Mouse (Mus musculus) limb, embryonic 15.5 days (tissue): Measurements from ENCODE around the gene Aebp1. TPM values are rescaled to one million over a fixed set of nuclear protein-coding genes. Genes with fewer than 3 reads are reported as not detected.

Source experiments
- ATAC-seq: fragments of 200-750 bp; cut with Nextera tagmentation; 2 replicates; pipeline ENCODE4 v1.8.0; 2017; ENCODE audit warnings: low read depth, moderate TSS enrichment; ENCODE audit not compliant: insufficient number of reproducible peaks, low FRiP score, low TSS enrichment
- H3K27ac ChIP-seq: fragments of 300-500 bp; sonication (generic); 2 replicates; pipeline ENCODE4 v1.5.1; 2015; ENCODE audit warnings: moderate library complexity, mild to moderate bottlenecking, inconsistent platforms
- H3K27me3 ChIP-seq: fragments of 300-500 bp; sonication (generic); 2 replicates; pipeline ENCODE4 v1.6.1; 2015; ENCODE audit warnings: inconsistent platforms
- H3K36me3 ChIP-seq: fragments of 300-500 bp; sonication (generic); 2 replicates; pipeline ENCODE4 v1.6.1; 2015; ENCODE audit warnings: inconsistent platforms
- H3K4me1 ChIP-seq: fragments of 300-500 bp; sonication (generic); 2 replicates; pipeline ENCODE4 v1.6.1; 2015; ENCODE audit warnings: inconsistent platforms
- H3K4me2 ChIP-seq: fragments of 300-500 bp; sonication (generic); 2 replicates; pipeline ENCODE4 v1.6.1; 2015; ENCODE audit warnings: mild to moderate bottlenecking, inconsistent platforms
- H3K4me3 ChIP-seq: fragments of 300-500 bp; sonication (generic); 2 replicates; pipeline ENCODE4 v1.5.1; 2015; ENCODE audit warnings: mild to moderate bottlenecking, inconsistent platforms
- H3K9ac ChIP-seq: fragments of 300-500 bp; sonication (generic); 2 replicates; pipeline ENCODE4 v1.6.1; 2015; ENCODE audit warnings: inconsistent platforms
- H3K9me3 ChIP-seq: fragments of 300-500 bp; sonication (generic); 2 replicates; pipeline ENCODE4 v1.6.1; 2016; ENCODE audit warnings: inconsistent platforms
- WGBS: fragments of 180-500 bp; shearing (Covaris S2); methylation state at CpG from one replicate; pipeline ENCODE4 v1.1.7; 2015; 5-methylcytosine and 5-hydroxymethylcytosine counted together
- polyA plus RNA-seq: library from polyadenylated mRNA; unstranded; fragments of >200 nt; fragmentation: Nextera tagmentation; extraction: Ambion mirVana; gene quantifications from 2 replicates; pipeline ENCODE4 v1.2.1, GENCODE M21; 2015

Aebp1 gene
- 78.4 and 83.4 TPM in 2 replicates for polyA plus RNA-seq

DNA sequence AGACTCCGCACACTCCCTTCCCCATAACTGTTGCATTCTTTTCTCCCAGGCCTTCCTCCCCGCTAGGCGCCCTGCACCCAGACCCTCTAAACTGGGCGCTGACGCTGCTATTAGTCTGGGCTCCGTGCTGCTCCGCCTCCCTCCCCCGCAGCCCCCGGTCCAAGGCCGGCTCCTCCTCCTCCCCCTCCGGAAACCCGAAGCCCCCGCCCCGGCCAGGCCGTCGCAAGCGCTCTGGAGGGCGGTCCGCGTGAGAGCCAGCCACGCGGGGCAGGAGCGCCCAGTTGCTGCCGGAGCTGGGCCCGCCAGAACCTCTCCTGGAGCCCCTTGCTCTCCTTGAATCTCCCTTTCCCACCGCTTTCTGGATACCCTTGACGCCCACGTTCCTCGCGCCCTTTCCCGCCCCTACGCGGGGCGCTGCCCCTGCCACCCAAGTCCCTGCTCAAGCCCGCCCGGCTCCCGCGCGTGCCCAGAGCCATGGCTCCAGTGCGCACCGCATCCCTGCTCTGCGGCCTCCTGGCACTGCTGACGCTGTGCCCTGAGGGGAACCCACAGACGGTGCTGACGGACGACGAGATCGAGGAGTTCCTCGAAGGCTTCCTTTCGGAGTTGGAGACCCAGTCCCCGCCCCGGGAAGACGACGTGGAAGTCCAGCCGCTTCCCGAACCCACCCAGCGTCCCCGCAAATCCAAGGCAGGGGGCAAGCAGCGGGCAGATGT, at the start of gene Aebp1:
Gene Aebp1 (plus strand): TSS at position 270 of the 716 bp plus-strand sequence.
- Histone ChIP-seq H3K4me3 (peak within 1 kb of the TSS; percentile 55), H3K4me2 (peak within 1 kb of the TSS; percentile 85), H3K9ac (peak within 1 kb of the TSS; percentile 51), H3K27me3 (0 out of 2 replicates have a peak, but pooled peaks cover 7% of the 10 kb centered on the region), H3K9me3 (no peaks in the 10 kb centered on the region), H3K27ac (peak within 1 kb of the TSS; percentile 58), H3K4me1 (peaks cover 29% of the 10 kb centered on the region), H3K36me3 (peaks cover 23% of the 10 kb centered on the region)
- 2% methylated on average over 49 of the region's 59 CpGs for WGBS
- ATAC-seq = peak; percentile 67; the same call in 1 of the 2 replicates

DNA sequence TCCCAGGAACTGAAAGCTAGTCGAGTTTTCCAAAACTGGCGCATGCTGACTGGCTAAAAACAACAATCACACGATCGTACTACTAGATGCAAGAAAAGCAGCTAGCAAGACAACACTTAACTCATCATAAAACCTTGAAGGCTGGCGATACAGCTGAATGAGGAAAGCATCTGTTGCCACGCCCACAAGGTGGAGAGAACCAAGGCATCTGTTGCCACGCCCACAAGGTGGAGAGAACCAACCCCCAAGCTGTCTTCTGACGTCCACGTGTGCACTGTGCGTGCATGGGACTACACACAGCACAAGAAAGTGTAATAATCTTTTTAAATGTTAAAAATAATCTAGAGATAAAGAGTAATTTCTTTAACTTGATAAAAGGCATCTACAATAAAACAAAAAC, 48.4 kb upstream of the Aebp1 start:
- 72% methylated on average over 10 of the region's 10 CpGs for WGBS
- H3K9ac ChIP-seq = no peak overlapping the region
- H3K4me1 ChIP-seq = no peaks in the 10 kb centered on the region
- no peak overlapping the region for H3K4me2 ChIP-seq
- H3K36me3 ChIP-seq = no peaks in the 10 kb centered on the region
- no peak overlapping the region for H3K4me3 ChIP-seq
- no peaks in the 10 kb centered on the region for H3K9me3 ChIP-seq
- no peak for ATAC-seq
- H3K27ac ChIP-seq = no peak overlapping the region
- H3K27me3 ChIP-seq = no peaks in the 10 kb centered on the region

DNA sequence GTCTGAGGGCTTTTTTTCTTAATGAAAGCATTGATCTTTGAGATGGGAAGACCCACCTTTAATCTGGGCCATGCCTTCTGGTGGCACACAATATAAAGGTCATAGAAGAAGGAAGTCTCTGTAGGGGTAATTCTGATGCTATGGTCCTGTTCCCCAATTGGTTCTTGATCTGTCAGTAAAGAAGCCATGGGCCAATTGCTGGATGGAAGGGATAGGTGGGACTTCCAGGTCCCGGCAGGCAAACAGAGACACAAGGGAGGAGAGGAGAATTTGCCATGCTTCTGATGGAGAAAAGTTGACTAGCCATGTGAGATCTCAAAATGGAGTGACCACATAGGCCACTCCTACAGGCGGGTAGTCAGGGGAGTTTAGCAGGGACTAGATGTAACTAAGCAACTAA, 42.5 kb upstream of the Aebp1 start:
- no peaks in the 10 kb centered on the region for H3K36me3 ChIP-seq
- WGBS = 65% methylated on average over 2 of the region's 2 CpGs
- ATAC-seq = no peak

DNA sequence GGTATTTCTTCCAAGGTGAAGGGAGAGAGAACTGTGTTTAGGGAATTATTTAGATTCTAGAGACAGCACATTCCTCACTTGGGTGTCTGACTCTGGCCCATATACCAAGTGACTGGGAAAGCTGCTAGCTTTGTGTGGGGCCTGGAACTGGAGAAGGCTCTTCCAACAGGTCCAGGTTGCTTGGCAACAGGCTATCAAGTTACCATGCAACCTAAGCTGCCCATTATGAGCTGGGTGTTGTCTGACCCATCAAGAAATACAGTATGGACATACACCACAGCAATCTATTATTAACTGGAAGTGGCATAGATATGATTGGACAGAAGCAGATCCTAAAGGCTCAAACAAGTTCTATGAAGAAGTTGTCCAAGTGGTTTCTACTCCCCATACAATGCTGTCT, 36.3 kb upstream of the Aebp1 start:
- H3K9ac ChIP-seq = no peak overlapping the region
- no peak overlapping the region for H3K4me2 ChIP-seq
- ATAC-seq = no peak
- no peaks in the 10 kb centered on the region for H3K27me3 ChIP-seq
- no peak overlapping the region for H3K27ac ChIP-seq
- H3K4me3 ChIP-seq = no peak overlapping the region
- H3K4me1 ChIP-seq = no peaks in the 10 kb centered on the region
- peaks cover 27% of the 10 kb centered on the region for H3K36me3 ChIP-seq
- no peaks in the 10 kb centered on the region for H3K9me3 ChIP-seq

More for the DNA sequence above, 42.5 kb upstream of the Aebp1 start:
- Histone ChIP-seq H3K9me3 (no peaks in the 10 kb centered on the region), H3K4me2 (no peak overlapping the region), H3K27me3 (no peaks in the 10 kb centered on the region), H3K9ac (no peak overlapping the region), H3K4me1 (no peaks in the 10 kb centered on the region), H3K4me3 (no peak overlapping the region), H3K27ac (no peak overlapping the region)

DNA sequence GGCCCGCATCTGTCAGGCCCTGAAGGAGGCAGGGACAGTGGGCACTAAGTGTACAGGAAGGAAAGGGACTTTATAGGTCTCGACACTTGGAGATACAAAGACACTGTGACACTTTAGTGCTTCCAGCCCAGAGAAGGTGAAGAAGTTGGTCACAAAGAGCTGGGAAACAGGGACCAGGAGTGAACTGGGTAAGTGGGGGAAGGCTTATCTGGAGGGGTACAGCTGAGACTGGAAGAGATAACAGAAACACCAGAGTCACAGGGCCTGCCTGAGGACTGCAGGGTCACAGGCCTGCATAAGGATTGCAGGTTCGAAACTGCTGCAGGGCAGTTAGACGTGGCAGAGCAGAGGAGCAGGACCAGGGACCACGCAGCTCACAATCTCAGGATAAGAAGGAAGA, 33.8 kb upstream of the Aebp1 start:
- 90% methylated on average over 5 of the region's 5 CpGs for WGBS
- Histone ChIP-seq H3K9ac (no peak overlapping the region), H3K4me2 (no peak overlapping the region), H3K4me3 (no peak overlapping the region), H3K36me3 (peaks cover 52% of the 10 kb centered on the region), H3K4me1 (no peaks in the 10 kb centered on the region), H3K27ac (no peak overlapping the region), H3K9me3 (no peaks in the 10 kb centered on the region), H3K27me3 (no peaks in the 10 kb centered on the region)
- ATAC-seq = no peak

DNA sequence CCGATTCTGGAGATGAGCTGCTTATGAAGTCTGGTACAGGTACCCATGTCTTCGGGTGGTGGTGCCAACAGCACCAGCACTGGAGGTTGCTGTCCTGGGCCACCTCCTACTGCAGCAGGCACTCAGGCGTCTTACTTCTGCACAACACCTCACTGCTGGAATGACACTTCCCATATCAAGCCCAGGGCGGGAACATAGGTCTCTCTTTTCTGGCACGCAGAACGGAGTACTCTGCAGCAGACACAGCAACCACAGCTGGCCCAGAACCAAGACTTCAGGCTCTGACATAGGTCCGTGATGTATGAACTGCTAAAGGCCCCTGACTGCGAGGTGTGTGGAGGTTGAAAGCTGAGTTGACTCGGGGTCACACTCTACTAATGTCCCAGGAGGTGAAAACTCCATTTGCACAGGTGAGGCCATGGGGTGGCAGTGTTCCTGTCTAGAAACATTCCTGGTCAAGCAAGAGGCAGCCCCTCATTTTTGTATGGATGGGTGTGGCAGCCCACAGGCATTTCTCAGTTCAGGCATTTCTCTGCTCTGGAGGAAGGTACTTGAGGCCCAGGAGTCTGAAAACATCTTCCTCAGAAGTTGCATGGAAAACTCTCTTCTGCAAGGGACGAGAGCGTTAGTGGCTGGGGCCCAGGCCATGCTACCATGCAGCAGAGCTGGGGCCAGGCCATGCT, 33.1 kb upstream of the Aebp1 start:
- H3K27ac ChIP-seq = no peak overlapping the region
- H3K9ac ChIP-seq = no peak overlapping the region
- no peak for ATAC-seq
- WGBS = 80% methylated on average over 11 of the region's 11 CpGs
- H3K4me2 ChIP-seq = no peak overlapping the region
- H3K27me3 ChIP-seq = no peaks in the 10 kb centered on the region
- no peaks in the 10 kb centered on the region for H3K4me1 ChIP-seq
- H3K36me3 ChIP-seq = peaks cover 57% of the 10 kb centered on the region
- no peak overlapping the region for H3K4me3 ChIP-seq
- H3K9me3 ChIP-seq = no peaks in the 10 kb centered on the region

DNA sequence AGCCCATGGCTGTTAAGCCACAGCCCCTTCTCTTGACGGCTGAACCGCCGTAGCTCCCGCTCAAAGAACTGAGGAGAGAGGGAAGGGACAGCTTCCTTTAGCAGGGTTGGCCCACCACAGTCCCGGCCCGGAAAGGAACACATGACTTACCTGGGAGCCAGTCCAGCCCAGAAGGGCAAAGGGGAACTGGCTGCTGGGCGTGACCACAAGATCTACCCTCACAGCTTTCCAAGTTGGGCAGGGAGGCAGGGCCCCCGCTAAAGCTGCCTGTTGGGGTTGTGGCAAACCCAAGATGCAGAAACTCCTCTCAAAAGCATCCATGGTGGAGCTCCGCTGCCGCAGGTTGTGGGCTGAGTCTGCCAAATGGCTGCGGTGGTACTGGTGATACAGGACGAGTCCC, 32.4 kb upstream of the Aebp1 start:
- Histone ChIP-seq H3K27me3 (no peaks in the 10 kb centered on the region), H3K4me2 (no peak overlapping the region), H3K9ac (no peak overlapping the region), H3K4me3 (no peak overlapping the region), H3K27ac (no peak overlapping the region), H3K4me1 (no peaks in the 10 kb centered on the region), H3K9me3 (no peaks in the 10 kb centered on the region), H3K36me3 (peaks cover 63% of the 10 kb centered on the region)
- no peak for ATAC-seq
- WGBS = 92% methylated on average over 12 of the region's 12 CpGs

DNA sequence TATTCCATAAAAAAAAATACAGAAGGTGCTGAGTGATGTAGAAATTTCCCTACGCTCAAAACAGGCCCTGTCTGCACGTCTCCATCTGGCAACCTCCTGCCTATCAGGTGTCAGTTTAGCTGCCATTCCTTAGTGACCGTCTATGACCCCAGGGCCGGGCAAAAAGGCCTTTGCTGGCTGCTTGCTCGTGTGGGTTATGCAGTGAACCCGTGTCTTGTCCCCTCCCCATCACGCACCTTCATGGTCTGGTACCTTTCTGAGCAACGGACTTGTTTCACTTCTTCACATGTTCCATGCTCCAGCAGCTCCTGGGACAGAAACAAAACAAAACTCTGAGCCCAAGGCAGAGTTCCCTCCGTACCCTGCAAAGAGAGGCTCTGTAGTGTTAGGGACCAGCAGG, 27.2 kb upstream of the Aebp1 start:
- no peak for ATAC-seq
- Histone ChIP-seq H3K4me1 (peaks cover 14% of the 10 kb centered on the region; the same call in 1 of the 2 replicates), H3K9ac (no peak overlapping the region), H3K4me3 (no peak overlapping the region), H3K36me3 (peaks cover 47% of the 10 kb centered on the region), H3K27ac (no peak overlapping the region), H3K27me3 (no peaks in the 10 kb centered on the region), H3K4me2 (no peak overlapping the region), H3K9me3 (no peaks in the 10 kb centered on the region)
- WGBS = 76% methylated on average over 9 of the region's 9 CpGs

DNA sequence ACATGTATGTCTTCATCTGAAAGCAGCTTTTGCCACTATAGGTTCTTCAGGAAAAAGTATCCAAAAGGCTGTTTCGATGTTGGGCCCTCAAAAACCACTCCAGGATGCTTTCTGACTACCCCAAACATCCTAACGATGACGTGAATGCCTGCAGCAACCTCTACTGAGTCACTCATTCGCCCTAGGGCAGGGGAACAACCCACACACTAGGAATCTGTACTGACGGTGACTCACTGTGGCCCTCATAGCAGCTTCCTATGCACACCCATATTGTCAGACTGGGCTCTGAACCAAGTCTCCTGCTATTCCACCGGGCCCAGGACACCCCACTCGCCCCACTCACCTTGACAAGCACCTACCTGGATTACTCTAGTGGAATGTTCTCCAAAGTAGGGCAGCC, 26.7 kb upstream of the Aebp1 start:
- WGBS = 77% methylated on average over 7 of the region's 7 CpGs
- Histone ChIP-seq H3K4me1 (peaks cover 15% of the 10 kb centered on the region; the same call in 1 of the 2 replicates), H3K4me2 (no peak overlapping the region), H3K27me3 (no peaks in the 10 kb centered on the region), H3K27ac (no peak overlapping the region), H3K9me3 (no peaks in the 10 kb centered on the region), H3K4me3 (no peak overlapping the region), H3K9ac (no peak overlapping the region), H3K36me3 (peaks cover 42% of the 10 kb centered on the region)
- no peak for ATAC-seq

DNA sequence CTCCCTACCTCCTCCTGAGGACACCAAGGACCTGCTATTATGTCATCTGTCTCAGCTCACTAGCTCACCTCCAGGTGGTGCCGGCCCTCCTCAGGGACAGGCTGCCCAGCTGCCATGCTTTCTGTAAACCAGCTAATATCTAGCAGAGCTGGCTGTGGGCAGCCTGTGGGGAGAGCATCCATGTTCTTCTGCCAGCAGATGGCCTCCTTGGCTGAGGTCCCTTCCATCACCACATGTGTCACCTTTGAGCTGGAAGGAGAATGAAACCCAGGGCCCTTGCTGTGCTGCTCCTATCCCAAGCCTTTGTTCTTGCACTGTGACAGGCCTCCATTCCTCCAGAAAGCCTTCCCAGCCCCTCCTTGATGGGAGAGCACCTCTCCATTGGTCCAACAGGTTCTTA, 25.6 kb upstream of the Aebp1 start:
- ATAC-seq = no peak
- no peaks in the 10 kb centered on the region for H3K9me3 ChIP-seq
- peaks cover 18% of the 10 kb centered on the region; the same call in 1 of the 2 replicates for H3K4me1 ChIP-seq
- no peaks in the 10 kb centered on the region for H3K27me3 ChIP-seq
- no peak overlapping the region for H3K4me2 ChIP-seq
- no peak overlapping the region for H3K4me3 ChIP-seq
- H3K9ac ChIP-seq = no peak overlapping the region
- 39% methylated on average over 1 of the region's 1 CpGs for WGBS
- H3K27ac ChIP-seq = no peak overlapping the region
- peaks cover 34% of the 10 kb centered on the region for H3K36me3 ChIP-seq

DNA sequence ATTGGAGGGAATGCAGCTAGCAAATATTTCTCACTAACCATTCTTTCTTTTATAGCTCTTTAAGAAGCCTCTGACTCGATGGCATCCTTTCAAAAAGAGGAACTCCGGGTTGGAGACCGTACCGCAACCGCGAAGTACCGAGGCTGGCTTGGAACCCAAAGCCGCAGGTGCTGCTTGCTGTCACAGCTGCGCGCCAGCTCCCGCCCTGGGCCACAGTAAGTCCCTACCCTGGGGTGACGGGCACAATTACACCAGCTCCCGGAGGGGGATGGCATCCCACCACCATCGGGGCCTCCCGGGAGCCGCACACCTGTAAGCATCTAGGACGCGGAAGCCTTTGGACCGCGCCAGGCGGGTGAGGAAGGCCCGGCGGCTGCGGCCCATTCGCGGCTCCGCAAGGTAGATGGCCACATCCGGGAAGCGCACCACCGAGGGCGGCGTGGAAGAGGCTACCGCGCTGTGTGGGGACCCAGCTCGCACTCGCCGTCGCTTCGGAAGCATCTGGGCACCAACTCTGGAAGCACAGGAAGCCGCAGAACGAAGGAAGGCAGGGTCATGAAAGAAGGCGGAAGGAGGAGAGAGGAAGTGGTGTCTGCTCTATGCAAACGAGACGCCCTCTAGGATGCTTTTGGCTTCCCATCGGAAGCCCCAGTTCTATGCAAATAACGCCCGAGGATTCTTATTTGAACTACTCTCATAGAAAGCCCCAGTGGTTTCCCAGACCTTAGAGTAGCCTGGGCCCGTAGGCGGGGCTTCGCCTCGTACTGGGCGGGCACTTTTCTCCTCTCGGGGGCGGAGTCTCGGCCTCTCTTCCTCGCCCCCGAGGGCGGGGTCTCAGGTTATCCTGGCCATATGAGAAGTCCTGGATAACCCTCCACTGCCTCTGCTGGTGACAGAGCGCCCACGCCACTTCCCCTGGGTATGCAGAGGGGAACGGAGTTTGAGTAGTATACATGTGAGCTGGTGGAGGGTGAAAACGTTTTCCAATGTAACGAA, 24.2 kb upstream of the Aebp1 start, which contains the start of gene Polm:
Gene Polm (minus strand): TSS at position 766 of the 996 bp plus-strand sequence.
- Histone ChIP-seq H3K27ac (peak within 1 kb of the TSS; percentile 86), H3K4me1 (peaks cover 18% of the 10 kb centered on the region; the same call in 1 of the 2 replicates), H3K9ac (peak within 1 kb of the TSS; percentile 64), H3K27me3 (no peaks in the 10 kb centered on the region), H3K9me3 (no peaks in the 10 kb centered on the region), H3K4me3 (peak within 1 kb of the TSS; percentile 61), H3K4me2 (peak within 1 kb of the TSS; percentile 82), H3K36me3 (peaks cover 20% of the 10 kb centered on the region)
- under 1% methylated on average over 63 of the region's 63 CpGs for WGBS
- ATAC-seq = peak; percentile 93
